Mouse (Mus musculus) hindlimb bud, embryonic 11.5 days (tissue): ENCODE measurements around the gene Gm49361.
"Not testable (repeated sequence)": the region's sequence is repeated elsewhere in the genome, so short reads cannot be mapped to it uniquely, and the experiment has no call there.

Source experiments
- DNase-seq: peaks from one replicate; pipeline ENCODE4 v3.0.0-alpha.2; 2012; ENCODE audit warnings: low read depth, low spot score; ENCODE audit errors: extremely low spot score

Gene Gm49361

DNA sequence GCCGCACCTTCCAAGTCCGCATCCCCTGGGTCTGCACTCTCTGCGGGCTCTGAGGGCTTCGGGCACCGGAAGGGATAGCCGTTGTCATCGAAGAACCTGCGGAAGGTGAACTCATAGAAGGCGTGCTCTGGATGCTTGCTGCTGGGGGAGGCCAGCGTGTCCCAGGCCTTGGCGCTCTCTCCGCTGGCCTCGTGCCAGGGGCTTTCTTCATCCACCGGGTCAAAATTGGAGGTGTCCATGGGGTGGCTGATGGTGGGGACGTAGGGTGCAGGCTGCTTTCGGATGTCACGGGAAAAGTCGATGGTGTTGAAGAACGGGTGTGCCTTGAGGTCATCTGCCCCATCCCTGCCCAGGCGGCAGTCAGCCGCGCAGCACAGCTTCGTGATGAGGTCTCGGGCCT is 54.6 kb downstream of the Gm49361 start:
- DNase-seq = no peak

DNA sequence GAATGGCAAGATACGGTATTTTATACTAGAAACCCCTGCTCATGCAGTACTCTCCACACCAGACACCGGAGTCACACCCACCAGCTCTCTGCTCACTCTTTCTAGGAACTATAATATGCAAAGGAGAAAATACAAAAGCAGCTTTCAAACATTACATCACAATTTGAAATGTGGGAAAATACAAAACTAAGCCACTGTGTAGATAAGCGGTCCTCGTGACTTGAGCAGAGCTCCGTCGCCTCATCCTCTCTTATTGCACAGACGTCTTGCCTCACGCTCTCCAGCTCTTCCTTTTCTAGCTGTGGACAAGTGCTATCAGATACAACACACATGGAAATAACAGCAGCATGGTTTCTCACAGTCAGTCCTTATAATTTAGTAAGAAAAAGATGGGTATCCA is 55.2 kb downstream of the Gm49361 start:
- DNase-seq = no peak

DNA sequence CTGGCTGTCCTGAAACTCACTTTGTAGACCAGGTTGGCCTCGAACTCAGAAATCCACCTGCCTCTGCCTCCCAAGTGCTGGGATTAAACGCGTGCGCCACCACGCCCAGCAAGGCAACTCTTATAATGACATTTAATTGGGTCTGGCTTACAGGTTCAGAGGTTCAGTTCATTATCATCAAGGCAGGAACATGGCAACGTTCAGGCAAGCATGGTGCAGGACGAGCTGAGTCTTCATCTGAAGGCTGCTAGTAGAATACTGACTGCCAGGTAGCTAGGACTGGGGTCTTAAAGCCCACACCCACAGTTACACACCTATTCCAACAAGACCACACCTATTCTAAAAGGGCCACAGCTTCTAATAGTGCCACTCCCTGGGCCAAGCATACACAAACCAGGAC is 57.8 kb downstream of the Gm49361 start:
- not testable (repeated sequence) for DNase-seq

DNA sequence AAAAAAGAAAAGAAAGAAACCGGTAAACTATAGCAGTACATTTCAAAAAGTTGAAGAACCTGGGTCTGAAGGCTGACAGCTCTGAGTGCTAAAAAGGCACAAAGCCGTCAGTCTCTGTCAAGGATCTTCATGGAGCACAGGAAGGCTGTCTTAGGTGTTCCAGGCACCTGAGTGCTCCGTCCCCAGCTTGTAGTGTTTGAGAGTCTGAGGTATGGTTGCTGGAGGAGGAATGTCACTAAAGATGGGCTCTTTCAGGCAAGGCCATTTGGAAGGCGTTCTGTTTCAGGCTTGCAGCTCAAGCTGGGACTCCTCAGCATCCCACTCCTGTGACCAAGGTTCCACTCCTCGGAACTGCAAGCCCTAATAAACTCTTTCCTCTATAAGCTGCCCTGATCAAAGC is 58.5 kb downstream of the Gm49361 start:
- no peak for DNase-seq

DNA sequence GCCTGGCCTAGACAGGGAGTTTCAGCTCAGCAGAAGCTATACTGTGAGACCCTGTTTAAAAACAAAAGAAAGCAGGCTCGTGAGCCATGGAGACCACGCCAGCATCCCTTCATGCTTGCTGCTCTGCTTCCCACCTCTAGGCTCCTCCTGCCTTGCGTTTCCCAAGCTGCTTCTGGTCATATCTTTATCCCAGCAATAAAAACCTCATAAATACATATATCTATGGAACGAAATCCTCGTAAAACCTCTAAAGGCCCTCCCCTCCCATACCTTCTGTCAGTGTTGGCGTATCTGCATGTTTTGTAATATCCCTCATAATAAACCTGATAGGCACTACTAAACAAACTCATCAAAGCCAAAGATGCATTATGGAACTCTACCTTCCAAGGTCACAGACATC is 59.3 kb downstream of the Gm49361 start:
- DNase-seq = no peak

DNA sequence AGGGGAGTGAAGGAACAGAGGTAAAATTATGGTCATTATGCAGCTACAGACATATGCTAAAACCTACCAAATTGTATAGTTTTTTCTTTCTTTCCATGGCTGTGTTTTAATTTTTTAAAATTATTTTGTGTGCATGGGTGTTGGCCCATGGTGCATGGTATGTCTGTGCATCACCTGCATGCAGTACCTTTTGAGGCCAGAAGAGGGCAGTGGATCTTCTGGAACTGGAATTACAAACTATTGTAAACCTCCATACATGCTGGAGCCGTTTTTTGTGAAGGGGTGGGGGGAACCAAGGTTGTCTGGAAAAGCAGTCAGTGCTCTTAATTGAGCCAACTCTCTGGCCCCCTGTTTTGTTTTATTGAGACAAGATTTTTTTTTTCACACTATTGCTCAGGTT is 61.3 kb downstream of the Gm49361 start:
- no peak for DNase-seq

DNA sequence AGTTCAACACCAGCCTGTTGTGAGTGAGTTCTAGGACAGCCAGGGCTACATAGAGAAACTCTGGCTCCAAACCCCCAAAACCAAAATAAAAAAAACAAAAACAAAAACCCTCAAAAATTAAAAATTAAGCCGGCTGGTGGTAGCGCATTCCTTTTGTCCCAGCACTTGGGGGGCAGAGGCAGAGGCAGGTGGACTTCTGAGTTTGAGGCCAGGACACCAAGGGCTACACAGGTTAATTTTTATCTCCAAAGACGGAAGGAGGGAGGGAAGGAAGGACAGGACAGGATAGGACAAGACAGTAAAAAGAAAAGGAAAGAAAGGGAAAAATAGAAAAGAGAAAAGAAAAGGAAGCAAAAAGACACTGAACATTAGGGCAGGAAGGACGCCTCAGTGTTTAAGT is 63.2 kb downstream of the Gm49361 start:
- DNase-seq = no peak

DNA sequence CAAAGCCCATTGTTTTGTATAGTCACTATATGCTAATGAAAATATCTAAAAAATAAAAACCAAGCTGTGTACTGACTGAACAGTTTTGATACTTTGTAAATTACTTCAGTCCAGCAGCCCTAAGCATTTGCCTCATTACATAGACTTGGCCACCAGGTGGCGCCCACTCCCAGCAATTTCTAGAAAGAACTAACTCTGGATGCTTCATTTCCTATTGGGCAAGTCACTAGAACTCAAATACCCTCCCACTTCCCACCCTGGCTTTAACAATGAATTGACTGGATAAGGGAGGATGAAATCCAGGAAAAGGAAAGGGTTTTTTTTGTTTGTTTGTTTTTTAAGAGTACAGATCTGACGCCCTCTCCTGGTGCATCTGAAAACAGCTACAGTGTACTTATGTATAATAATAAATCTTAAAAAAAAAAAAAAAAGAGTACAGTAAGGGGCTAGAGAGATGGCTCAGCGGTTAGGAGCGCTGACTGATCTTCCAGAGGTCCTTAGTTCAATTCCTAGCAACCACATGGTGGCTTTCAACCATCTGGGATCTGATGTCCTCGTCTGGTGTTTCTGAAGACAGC is 65.9 kb downstream of the Gm49361 start:
- peak; percentile 77 for DNase-seq

DNA sequence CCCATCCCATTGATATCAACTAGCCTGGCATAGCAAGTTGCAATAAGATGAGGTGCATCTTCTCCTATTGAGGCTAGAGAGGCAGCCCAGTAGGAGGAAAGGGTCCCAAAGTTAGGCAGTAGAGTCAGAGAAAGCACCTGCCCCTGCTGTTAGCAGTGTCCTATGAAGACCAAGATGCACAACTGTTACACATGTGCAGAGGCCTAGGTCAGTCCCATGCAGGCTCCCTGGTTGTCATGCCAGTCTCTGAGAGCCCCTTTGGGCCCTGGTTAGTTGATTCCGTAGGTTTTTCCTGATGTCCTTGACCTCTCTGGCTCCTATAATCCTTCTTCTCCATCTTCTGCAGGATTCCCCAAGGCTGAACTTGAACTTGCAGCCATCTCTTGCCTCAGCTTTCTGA is 66.4 kb downstream of the Gm49361 start:
- DNase-seq = no peak

DNA sequence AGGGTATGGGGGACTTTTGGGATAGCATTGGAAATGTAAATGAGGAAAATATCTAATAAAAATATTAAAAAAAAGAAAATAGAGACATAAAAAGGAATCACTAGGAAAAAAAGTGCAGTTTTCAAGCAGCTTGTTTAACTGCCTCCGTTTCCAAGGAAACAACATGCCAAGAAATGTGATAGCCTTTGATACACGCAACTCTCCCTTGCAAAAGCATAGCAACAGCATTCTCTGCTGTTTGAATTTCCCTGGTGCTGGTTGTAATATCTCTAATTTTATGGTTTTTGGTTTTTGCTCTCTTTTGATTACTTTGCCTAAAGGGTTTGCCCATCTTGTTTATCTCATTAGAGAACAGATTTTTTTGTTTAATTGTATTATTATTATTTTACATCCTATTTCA is 70.4 kb downstream of the Gm49361 start:
- DNase-seq = no peak

DNA sequence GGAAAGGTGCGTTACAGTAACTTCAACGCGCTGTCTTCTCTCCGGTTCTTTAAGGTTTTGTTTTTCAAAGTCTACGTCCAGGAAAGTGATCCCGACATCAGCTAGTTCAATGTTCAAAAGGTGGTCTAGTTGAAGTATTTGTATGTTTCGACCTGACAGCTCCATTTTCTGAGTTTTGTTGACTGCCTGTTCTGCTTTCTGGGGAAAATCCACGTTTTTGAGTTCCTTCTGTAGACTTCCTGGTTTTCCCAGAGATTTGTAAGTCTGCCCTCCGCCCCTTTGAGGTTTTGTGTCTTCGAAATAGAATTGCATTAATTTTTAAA is 80.3 kb downstream of the Gm49361 start:
- DNase-seq = no peak

DNA sequence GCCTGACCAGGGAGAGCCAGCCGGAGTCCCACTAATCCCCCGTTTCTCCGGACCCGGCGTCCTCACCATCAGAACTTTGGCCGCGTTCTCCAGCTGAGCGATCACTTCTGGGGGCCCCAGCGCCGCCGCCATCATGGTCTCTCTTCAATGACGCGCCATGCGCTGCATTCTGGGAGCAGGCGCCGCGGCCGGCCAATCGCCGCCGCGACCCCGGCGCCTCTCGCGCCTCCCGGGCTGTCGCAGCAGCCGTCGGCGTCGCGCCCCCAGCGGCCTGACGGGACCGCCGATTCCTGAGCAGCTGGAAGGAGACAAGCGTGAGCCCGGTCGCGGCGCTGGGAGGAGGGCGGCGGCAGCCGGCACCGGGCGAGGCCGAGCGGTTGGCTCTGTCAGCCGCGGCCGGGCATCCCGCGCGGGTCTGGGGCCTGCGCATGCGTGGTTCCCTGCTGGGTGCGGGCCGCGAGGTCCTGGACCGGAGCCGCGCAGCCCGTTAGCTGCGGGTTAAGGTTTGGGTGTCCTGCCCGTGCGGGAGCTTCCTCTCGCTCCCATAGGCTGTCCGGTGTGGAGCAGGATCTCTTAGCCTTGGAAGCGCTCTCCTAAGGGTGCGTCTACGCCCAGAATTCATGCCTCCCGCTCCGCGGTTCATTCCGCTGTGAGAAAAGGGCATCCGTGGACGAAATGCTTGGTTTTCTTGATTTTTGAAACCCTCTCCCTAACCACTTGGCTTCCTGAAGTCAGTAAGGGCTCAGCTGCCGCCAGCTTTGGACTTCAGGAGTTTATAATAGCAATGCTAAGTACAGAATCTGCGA is 80.9 kb downstream of the Gm49361 start, which contains the start of gene Xpo4:
Xpo4 (minus strand) TSS at position 609 of the 806 bp plus-strand sequence.
- no peak for DNase-seq

DNA sequence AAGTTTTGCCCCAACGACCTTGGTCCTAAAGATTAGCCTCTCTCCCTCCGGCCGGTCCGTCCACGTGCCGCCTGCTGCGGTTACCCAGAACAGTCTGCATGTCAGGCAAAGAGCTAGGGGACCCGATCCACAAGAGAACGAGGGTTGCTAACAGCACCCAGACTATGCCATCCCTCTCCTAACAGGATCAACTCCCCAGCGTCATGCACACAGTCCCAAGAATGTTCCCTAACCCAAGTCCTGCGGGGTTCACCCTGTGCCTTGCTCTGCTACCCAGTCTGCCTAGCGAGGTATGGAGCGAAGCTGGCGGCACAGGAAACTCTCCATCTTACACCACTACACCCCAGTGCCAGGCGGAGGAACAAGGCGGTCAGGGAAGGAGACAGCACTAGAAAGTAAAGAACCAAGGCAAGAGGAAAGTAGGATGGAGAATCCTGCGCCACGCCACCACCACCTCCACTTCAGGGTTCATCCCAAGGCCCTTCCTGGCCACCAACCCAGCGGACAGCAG is 81.5 kb downstream of the Gm49361 start:
- no peak for DNase-seq

DNA sequence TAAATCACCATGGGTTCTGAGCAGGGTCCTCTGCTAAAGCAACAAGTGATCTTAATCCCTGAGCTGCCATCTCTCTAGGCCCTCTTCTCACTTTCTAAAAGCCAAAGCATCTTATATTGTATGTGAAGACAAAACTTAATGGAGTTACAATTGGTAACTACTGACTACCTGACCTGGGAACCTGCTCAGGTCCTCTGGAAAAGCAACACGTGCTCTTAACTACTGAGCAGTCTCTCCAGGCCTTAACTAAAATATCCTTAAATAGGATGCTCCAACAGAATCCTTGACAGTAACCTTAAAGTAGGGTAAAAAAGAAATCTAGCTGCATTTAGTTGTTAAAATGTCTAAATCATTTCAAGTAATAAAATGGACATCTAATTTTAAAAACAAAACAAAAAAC is 82.3 kb downstream of the Gm49361 start:
- no peak for DNase-seq

DNA sequence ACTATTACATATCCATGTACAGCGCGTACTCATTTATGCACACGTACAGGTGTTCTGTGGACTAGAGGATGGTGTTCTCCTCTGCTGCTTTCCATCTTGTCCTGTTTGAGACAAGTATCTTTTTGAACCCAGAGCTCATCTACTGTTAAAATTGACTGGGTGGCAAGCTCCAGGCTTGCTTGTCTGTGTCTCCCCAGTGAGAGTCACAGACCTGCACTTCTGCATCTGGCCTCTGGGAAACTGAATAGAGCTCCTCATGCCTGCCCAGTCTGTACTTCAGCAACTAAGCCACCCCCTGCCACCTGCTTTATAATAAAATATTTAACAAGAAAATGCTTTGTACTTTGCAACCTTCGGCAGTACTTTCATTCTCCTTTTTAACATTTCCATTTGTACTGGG is 87.6 kb downstream of the Gm49361 start:
- no peak for DNase-seq

DNA sequence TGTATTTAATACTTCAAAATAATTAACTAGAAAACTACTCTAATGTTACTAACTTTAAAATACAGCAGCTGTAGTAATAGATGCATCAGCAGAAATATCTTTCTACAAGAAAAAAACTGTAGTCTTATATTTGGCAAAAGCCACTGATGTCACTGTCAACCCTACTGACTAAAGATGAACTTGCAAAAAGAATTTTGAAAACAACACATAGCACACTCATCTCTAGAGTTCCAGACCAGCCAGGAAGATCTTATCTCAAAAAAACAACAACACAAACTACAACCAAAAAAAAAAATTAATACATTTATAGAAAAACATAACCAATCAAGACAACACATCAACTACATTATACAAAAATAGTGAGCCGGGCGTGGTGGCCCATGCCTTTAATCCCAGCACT is 88.4 kb downstream of the Gm49361 start:
- DNase-seq = no peak

DNA sequence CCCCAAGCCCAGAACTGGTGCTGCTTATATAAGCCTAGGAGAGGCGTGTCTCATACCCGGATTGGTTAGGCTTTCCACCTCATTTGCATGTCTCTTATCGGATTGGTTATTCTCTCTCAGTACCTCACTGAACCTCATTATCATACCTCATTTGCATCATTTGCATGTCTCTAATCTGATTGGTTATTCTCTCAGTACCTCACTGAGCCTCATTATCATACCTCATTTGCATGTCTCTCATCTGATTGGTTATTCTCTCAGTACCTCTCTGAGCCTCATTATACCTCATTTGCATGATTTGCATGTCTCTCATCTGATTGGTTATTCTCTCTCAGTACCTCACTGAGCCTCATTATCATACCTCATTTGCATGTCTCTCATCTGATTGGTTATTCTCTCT is 89.4 kb downstream of the Gm49361 start:
- DNase-seq = not testable (repeated sequence)

DNA sequence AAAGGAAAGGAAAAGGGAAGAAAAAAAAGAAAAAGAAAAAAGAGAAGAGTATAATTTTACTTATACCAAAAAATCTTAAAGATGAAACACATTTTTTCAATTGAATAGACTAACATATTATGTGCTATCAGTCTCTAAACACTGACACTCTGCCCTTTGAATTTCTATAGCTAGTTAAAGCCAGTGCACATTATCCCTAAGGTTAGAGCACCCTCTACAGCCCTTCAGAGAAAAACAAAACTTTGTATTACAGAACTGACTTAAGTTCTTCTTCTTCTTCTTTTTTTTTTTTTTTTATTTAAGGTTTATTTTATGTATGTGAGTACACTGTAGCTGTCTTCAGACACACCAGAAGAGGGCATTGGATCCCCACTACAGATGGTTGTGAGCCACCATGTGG is 96.4 kb downstream of the Gm49361 start:
- no peak for DNase-seq

DNA sequence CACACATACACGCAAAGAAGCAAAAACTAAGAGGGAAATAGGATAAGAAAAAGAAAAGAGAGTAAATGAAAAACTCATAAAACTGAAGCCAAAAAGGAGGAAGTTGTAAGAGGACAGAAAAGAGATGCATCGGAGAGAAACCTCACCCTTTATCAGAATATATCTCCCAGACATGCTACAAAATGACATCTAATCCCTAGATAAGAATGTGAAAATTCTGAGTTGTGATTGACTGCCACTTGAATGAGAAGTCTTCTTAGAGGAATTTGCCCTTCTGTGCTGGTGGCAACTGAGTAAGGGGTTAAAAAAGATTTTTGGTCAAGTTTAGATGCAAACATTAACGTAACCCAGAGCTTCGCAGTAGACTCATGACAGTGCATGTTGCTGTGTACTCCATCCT is 99.7 kb downstream of the Gm49361 start:
- no peak for DNase-seq

DNA sequence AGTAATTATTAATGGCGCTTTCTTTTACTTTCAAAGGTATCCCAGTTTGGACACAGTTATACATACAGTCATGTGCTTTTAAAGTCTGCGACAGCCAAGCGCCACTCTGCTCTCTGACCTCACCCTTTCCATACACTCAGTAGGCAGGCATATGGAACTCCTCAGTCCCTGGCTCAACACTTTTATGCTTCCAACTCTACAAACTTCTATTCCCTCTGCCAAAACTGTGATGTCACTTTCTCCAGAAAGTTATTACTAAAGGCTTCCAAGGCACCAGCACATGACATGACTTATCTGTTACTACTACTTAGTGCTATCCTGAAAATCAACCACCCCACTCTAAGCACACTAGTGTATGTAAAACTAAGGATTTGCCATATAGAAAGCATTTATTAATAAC is 106.8 kb downstream of the Gm49361 start:
- DNase-seq = no peak

DNA sequence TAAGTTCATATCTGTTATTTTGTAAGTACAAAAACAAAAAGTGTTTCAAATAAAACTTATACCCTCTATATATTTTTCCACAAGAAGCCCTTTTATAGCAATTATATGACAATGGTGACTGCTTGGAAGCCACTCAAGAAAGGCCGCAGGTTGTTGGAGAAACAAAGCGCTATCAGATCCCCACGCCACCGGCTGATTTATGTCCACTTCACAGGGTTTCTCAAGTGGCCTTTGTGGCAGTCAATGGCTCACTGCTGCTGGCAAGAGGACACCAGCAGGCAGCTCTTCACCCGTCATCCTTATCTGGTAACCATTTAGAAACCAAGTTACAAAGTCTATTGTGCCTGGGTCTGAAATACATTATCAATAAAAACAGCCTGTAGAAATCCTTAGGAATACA is 111.8 kb downstream of the Gm49361 start:
- no peak for DNase-seq

DNA sequence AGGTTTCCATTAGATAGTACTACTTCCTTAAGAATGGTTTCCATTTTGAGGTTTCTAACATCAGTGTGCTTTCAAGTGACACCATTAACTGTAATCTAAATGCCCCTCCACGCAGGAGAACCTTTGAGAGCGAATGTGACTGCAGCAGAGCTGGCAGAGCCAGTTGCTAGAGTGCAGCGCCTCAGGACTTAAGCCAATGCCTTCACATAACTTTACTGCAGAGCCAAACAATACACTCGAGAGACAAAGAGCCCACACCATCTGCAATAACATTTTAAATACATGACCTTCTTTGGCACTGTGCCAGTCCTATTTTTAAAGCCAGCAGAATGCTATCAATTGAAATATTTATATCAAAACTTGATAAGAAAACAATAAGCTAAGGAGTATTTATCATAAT is 116.3 kb downstream of the Gm49361 start:
- no peak for DNase-seq

DNA sequence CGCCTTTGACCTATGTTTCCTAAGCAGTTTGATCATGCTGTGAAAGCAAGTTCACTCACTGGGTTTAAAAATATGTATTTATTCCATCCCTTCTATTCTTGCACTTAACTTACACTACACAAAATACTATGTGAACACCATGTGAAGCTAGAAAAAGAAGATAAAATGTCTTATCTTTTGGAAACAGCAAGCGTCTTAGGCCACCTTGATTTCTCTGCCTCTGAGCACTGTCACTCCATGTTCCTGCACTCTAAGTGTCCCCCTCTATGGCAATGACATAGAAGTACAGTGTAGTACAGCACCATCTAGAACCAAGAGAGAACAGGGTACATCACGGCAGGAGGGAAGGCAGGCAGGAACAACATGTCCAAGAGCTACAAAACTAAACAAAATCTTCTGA is 123.0 kb downstream of the Gm49361 start:
- DNase-seq = no peak
